Mouse (Mus musculus) intestine, embryonic 15.5 days (tissue): ENCODE data around the gene Wdfy4. TPM values are rescaled to one million over a fixed set of nuclear protein-coding genes. Genes with fewer than 3 reads are reported as not detected.
A peak's percentile ranks its signal among the peaks of the same experiment; 100 is the strongest.

ENCODE experiments used
- ATAC-seq: fragments of 200-750 bp; cut with Nextera tagmentation; 2 replicates; pipeline ENCODE4 v1.8.0; 2017; ENCODE audit warnings: moderate TSS enrichment, moderate library complexity
- H3K27ac ChIP-seq: fragments of 300-500 bp; sonication (generic); 2 replicates; pipeline ENCODE4 v1.5.1; 2015; ENCODE audit warnings: mild to moderate bottlenecking, inconsistent platforms
- H3K27me3 ChIP-seq: fragments of 300-500 bp; sonication (generic); replicated peaks from 2 replicates; pipeline ENCODE4 v1.6.1; 2015; ENCODE audit warnings: inconsistent platforms
- H3K36me3 ChIP-seq: fragments of 300-500 bp; sonication (generic); 2 replicates; pipeline ENCODE4 v1.6.1; 2015; ENCODE audit warnings: inconsistent platforms
- H3K4me1 ChIP-seq: fragments of 300-500 bp; sonication (generic); replicated peaks from 2 replicates; pipeline ENCODE4 v1.6.1; 2015; ENCODE audit warnings: inconsistent platforms
- H3K4me2 ChIP-seq: fragments of 300-500 bp; sonication (generic); replicated peaks from 2 replicates; pipeline ENCODE4 v1.6.1; 2015; ENCODE audit warnings: mild to moderate bottlenecking, inconsistent platforms
- H3K4me3 ChIP-seq: fragments of 300-500 bp; sonication (generic); replicated peaks from 2 replicates; pipeline ENCODE4 v1.5.1; 2015; ENCODE audit warnings: inconsistent platforms
- H3K9ac ChIP-seq: fragments of 300-500 bp; sonication (generic); 2 replicates; pipeline ENCODE4 v1.6.1; 2015; ENCODE audit warnings: inconsistent platforms
- H3K9me3 ChIP-seq: fragments of 300-500 bp; sonication (generic); 2 replicates; pipeline ENCODE4 v1.6.1; 2016; ENCODE audit warnings: inconsistent platforms
- WGBS: fragments of 180-500 bp; shearing (Covaris S2); methylation state at CpG from one replicate; pipeline ENCODE4 v1.1.7; 2015; 5-methylcytosine and 5-hydroxymethylcytosine counted together
- polyA plus RNA-seq: library from polyadenylated mRNA; unstranded; fragments of >200 nt; fragmentation: Nextera tagmentation; extraction: Ambion mirVana; gene quantifications from 2 replicates; pipeline ENCODE4 v1.2.1, GENCODE M21; 2015

Gene Wdfy4
- polyA plus RNA-seq, 1 experiment from 2014 or later = 0.46 TPM

DNA sequence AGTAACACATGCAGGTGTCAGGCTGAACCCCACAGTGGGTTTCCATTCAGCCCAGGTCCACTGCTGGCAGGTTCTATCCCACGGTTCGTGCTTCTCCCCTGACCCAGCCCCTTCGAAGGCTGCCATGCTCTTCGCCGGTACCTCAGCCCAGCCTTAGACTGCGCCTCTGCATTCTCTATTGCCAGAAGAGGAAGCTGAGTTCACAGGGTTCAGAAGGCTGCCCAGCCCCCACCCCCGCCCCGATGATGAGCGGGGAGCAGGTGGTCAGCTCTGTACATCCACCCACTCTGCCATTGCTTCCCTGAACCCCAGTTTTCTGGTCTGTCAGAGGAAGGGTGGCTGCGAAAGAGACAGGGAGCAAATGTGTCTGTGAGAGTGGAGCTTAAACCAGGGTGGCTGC is 185.8 kb downstream of the Wdfy4 start:
- H3K9ac ChIP-seq = no peak overlapping the region
- H3K4me2 ChIP-seq = no peak overlapping the region
- no peak overlapping the region for H3K27ac ChIP-seq
- H3K36me3 ChIP-seq = no peaks in the 10 kb centered on the region
- ATAC-seq = no peak
- no peaks in the 10 kb centered on the region for H3K9me3 ChIP-seq
- H3K4me3 ChIP-seq = no peak overlapping the region
- no peaks in the 10 kb centered on the region for H3K27me3 ChIP-seq
- 52% methylated on average over 10 of the region's 10 CpGs for whole genome bisulfite sequencing
- H3K4me1 ChIP-seq = peaks cover 5% of the 10 kb centered on the region; the same call in 1 of the 2 replicates

DNA sequence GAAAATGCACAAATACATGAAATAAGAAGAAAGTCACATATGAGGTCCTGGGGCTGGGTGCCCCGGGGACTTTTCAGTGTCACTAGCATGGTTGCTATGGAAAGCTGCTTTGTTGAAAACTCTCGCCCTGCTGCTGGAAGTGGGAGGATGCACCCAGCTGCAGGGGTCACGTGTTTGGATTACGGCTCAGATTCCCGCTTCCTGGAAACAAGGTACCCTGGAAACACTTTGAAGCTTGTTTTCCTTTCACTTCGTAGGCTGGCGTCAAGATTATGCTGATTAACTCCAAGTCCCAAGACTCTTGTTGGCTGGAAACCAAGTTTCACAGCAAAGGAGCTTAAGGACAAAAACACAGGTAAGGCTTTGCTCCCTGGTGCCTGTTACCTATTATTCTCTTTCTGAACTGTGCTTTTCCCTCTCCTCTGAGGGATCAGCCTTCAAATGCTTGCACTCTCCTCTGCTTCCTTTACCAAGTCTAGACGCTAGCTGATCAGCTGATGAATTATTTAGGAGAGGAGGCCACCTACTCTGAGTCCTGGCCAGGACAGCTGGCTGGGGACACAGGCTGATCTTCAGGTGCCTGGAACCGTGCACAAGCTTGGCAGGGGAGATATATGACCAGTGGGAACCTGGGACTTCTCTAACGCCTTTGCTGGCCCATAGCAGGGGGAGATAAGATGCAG is 190.2 kb downstream of the Wdfy4 start:
- Histone ChIP-seq H3K27me3 (no peaks in the 10 kb centered on the region), H3K36me3 (no peaks in the 10 kb centered on the region), H3K4me1 (peaks cover 5% of the 10 kb centered on the region; the same call in 1 of the 2 replicates), H3K4me2 (peak overlapping the region; percentile 42), H3K27ac (no peak overlapping the region), H3K9ac (no peak overlapping the region), H3K4me3 (peak overlapping the region; percentile 1; the same call in 1 of the 2 replicates), H3K9me3 (no peaks in the 10 kb centered on the region)
- WGBS = 11% methylated on average over 10 of the region's 10 CpGs
- ATAC-seq = peak; percentile 36; the same call in 1 of the 2 replicates

DNA sequence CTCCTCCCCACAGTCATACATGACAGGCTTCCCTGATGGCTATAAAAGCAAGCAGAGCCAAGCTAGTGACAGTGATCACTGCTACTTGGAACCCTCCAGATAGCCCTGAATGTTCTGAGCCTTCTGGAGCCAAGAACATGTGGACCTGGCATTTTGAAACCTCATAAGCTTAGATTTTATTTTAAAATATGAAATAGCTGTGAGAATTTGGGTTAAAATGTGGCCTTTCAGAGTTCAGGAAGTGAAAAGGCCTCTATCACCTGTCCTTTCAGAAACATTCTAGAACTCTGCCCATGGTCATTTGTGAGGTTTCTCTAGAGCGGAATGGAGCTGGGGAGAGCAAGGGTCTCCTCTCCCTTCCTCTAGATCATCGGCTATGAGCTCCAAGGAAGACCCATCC is 194.2 kb downstream of the Wdfy4 start, which contains the start of gene Lrrc18:
Lrrc18 (plus strand) TSS at position 301 of the 400 bp plus-strand sequence.
- 92% methylated on average over 2 of the region's 2 CpGs for WGBS
- ATAC-seq = no peak
- peaks cover 2% of the 10 kb centered on the region; the same call in 1 of the 2 replicates for H3K4me1 ChIP-seq
- no peaks in the 10 kb centered on the region for H3K9me3 ChIP-seq
- H3K4me2 ChIP-seq = no peak within 1 kb of the TSS
- H3K27me3 ChIP-seq = 0 out of 2 replicates have a peak, but pooled peaks cover 5% of the 10 kb centered on the region
- H3K4me3 ChIP-seq = no peak within 1 kb of the TSS
- no peaks in the 10 kb centered on the region for H3K36me3 ChIP-seq
- no peak within 1 kb of the TSS for H3K9ac ChIP-seq
- H3K27ac ChIP-seq = no peak within 1 kb of the TSS

DNA sequence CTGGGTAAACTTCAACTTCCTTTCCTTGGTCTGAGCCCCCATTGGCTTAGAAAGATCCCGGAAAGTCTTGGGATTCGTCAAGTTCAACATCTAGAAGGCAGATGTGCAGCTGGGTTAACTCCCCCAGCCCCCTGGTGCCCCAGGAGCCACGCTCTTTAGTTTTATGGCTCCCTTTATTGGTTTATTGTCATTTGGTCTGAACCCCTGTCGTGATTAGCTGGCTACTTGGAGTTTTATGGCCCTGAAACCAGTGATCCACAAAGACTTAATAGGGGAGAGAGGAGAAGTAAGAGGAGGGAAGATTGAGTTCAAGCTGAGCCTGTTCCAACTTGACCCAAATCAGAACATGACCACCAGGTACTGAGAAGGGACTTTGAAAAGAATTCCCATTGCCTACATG is 198.6 kb downstream of the Wdfy4 start:
- WGBS = 31% methylated on average over 4 of the region's 4 CpGs
- no peak overlapping the region for H3K9ac ChIP-seq
- H3K4me3 ChIP-seq = no peak overlapping the region
- ATAC-seq = peak; percentile 65; the same call in 1 of the 2 replicates
- H3K27ac ChIP-seq = no peak overlapping the region
- H3K4me2 ChIP-seq = no peak overlapping the region
- H3K9me3 ChIP-seq = no peaks in the 10 kb centered on the region
- H3K4me1 ChIP-seq = 0 out of 2 replicates have a peak, but pooled peaks cover 6% of the 10 kb centered on the region
- 0 out of 2 replicates have a peak, but pooled peaks cover 5% of the 10 kb centered on the region for H3K27me3 ChIP-seq
- H3K36me3 ChIP-seq = no peaks in the 10 kb centered on the region

DNA sequence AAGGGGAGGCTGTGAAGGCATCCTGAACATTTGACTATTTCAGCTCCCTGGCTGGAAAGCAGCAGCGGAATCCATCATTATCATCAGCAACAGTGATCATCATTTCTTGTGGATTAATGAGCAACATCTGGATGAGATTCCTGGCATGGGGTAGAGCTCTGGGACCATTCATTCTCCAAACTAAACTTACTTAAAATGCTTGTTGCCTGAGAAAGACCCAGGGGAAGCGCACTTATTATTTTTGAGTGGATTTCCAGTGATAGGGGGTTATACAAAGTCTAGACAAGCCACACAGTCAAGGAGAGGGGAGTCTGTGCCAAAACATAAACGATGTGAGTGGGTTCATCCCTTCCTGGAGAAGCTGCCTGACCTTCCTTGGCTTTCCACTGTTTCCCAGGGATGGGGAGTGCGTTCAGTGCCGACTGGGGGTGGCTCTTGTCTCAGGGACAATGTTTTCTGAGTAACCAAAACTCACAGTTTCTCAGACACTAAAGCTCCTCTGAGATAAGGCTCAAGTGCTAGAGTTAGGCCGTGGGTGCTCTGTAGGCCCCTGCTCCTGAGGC is 201.1 kb downstream of the Wdfy4 start:
- Histone ChIP-seq H3K36me3 (no peaks in the 10 kb centered on the region), H3K4me3 (no peak overlapping the region), H3K27me3 (0 out of 2 replicates have a peak, but pooled peaks cover 5% of the 10 kb centered on the region), H3K9ac (no peak overlapping the region), H3K27ac (peak overlapping the region; percentile 40; the same call in 1 of the 2 replicates), H3K9me3 (no peaks in the 10 kb centered on the region), H3K4me2 (no peak overlapping the region), H3K4me1 (0 out of 2 replicates have a peak, but pooled peaks cover 6% of the 10 kb centered on the region)
- peak; percentile 28; the same call in 1 of the 2 replicates for ATAC-seq
- 45% methylated on average over 6 of the region's 6 CpGs for WGBS

DNA sequence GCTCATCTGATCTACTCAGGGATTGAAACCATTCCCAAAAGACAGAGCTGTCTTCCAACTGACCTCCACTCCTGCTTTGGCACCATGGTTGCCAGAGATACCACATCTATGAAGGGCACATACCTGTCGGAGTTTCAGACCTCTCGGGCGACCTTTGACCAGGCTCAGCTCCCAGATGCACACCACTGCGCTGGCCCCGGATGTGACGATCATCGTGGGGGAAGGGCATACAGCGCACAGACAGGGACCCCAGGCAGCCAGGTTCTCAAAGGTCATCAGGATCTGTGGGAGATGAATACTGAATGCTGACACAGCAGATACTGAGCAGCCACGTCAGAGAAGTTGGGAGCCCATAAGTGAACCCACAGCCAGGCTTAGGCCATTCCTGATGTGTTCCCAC is 214.6 kb downstream of the Wdfy4 start:
- no peak for ATAC-seq
- H3K4me2 ChIP-seq = no peak overlapping the region
- no peak overlapping the region for H3K27ac ChIP-seq
- no peak overlapping the region for H3K9ac ChIP-seq
- no peaks in the 10 kb centered on the region for H3K27me3 ChIP-seq
- no peaks in the 10 kb centered on the region for H3K4me1 ChIP-seq
- no peak overlapping the region for H3K4me3 ChIP-seq
- H3K36me3 ChIP-seq = no peaks in the 10 kb centered on the region
- WGBS = 61% methylated on average over 9 of the region's 9 CpGs
- H3K9me3 ChIP-seq = no peaks in the 10 kb centered on the region

DNA sequence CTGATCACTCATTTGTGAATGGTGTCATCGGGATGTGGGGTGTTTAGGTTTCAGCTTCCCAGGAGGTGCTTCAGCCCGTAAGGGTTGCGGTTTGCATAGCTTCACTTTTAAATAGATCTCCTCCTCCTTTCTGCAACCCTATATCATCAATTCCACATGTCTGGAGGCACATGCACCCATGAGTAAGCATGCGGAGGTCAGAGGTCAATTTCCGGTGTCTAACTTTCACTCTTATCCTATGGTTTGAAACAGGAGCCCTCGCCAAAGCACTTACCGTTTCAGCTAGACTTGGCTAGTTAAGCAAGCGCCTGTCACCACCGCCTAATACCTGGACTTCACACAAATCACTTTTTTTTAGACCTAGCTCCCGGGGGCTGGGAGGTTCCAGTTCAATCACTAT is 220.6 kb downstream of the Wdfy4 start:
- Histone ChIP-seq H3K9me3 (no peaks in the 10 kb centered on the region), H3K4me1 (no peaks in the 10 kb centered on the region; the same call in 1 of the 2 replicates), H3K4me3 (no peak overlapping the region), H3K36me3 (no peaks in the 10 kb centered on the region), H3K4me2 (no peak overlapping the region), H3K27ac (no peak overlapping the region), H3K9ac (no peak overlapping the region), H3K27me3 (no peaks in the 10 kb centered on the region)
- WGBS = 75% methylated on average over 10 of the region's 10 CpGs
- no peak for ATAC-seq

DNA sequence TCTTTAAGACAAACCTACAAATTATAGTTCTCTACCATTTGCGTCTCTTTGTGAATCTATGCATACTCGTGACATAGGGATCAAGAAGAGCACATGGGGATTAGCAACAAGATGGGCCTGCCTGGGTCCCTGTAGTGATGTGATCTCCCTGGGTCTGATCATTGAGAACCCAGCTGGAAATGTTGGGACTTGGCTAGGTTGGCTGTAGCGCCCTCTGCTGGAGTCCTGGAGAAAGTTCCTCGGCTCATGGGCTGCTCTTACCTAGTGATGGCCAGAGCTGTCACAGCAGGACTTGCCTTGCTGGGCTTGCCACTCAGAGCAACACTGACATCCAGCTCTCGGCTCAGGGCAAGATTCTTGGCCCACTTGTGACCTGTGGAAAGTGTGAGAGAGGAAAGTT is 224.8 kb downstream of the Wdfy4 start:
- no peaks in the 10 kb centered on the region for H3K27me3 ChIP-seq
- no peak overlapping the region for H3K9ac ChIP-seq
- H3K9me3 ChIP-seq = no peaks in the 10 kb centered on the region
- no peaks in the 10 kb centered on the region for H3K36me3 ChIP-seq
- no peak overlapping the region for H3K4me2 ChIP-seq
- H3K4me3 ChIP-seq = no peak overlapping the region
- peaks cover 13% of the 10 kb centered on the region for H3K4me1 ChIP-seq
- no peak overlapping the region for H3K27ac ChIP-seq
- WGBS = 46% methylated on average over 5 of the region's 5 CpGs
- ATAC-seq = peak; percentile 23; the same call in 1 of the 2 replicates

DNA sequence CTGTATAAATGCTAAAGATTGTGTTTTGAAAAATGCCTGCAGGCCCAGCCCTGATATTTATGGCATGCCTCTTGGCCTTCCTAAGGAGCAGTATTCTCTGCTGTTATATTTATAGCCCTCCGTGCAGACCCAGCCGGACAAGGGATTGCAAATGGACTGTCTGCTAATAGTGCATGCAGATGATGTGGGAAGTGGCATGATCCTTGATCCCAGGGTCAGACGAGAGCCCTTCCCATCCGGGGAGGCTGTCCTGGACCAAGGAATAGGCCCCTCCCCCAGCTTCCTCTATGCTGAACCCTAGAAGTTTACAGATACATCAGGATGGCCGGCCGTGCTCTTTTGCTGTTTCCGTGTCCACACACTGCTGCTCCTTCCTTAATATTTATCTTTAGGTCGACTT is 226.6 kb downstream of the Wdfy4 start:
- H3K36me3 ChIP-seq = no peaks in the 10 kb centered on the region
- no peak overlapping the region for H3K9ac ChIP-seq
- H3K27me3 ChIP-seq = no peaks in the 10 kb centered on the region
- peaks cover 13% of the 10 kb centered on the region for H3K4me1 ChIP-seq
- H3K27ac ChIP-seq = no peak overlapping the region
- H3K4me3 ChIP-seq = no peak overlapping the region
- H3K4me2 ChIP-seq = no peak overlapping the region
- H3K9me3 ChIP-seq = no peaks in the 10 kb centered on the region
- 24% methylated on average over 8 of the region's 8 CpGs for WGBS
- ATAC-seq = no peak

DNA sequence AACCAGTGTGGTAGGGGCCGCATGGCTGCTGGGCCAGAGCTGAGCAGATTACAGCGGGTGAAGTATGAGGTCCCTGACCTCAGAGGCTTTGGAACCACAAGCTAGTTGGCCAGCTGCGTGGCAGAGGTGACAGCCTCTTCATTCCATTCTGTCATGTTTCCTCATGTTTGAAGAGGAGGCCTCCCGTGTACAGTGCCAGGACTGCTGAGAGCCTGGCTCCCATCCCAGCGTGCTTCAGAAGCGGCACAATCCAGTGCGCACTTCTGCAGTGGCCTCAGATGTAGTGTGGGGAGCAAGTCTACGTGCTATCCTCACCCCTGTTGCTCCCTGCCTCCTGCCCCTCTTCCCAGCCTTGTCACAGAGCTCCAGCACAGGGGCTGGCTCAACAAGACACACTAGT is 228.8 kb downstream of the Wdfy4 start:
- H3K27ac ChIP-seq = no peak overlapping the region
- no peak overlapping the region for H3K4me3 ChIP-seq
- H3K4me1 ChIP-seq = peaks cover 13% of the 10 kb centered on the region
- H3K27me3 ChIP-seq = no peaks in the 10 kb centered on the region
- WGBS = 61% methylated on average over 8 of the region's 8 CpGs
- no peaks in the 10 kb centered on the region for H3K36me3 ChIP-seq
- no peaks in the 10 kb centered on the region for H3K9me3 ChIP-seq
- H3K4me2 ChIP-seq = no peak overlapping the region
- no peak overlapping the region for H3K9ac ChIP-seq
- ATAC-seq = no peak

DNA sequence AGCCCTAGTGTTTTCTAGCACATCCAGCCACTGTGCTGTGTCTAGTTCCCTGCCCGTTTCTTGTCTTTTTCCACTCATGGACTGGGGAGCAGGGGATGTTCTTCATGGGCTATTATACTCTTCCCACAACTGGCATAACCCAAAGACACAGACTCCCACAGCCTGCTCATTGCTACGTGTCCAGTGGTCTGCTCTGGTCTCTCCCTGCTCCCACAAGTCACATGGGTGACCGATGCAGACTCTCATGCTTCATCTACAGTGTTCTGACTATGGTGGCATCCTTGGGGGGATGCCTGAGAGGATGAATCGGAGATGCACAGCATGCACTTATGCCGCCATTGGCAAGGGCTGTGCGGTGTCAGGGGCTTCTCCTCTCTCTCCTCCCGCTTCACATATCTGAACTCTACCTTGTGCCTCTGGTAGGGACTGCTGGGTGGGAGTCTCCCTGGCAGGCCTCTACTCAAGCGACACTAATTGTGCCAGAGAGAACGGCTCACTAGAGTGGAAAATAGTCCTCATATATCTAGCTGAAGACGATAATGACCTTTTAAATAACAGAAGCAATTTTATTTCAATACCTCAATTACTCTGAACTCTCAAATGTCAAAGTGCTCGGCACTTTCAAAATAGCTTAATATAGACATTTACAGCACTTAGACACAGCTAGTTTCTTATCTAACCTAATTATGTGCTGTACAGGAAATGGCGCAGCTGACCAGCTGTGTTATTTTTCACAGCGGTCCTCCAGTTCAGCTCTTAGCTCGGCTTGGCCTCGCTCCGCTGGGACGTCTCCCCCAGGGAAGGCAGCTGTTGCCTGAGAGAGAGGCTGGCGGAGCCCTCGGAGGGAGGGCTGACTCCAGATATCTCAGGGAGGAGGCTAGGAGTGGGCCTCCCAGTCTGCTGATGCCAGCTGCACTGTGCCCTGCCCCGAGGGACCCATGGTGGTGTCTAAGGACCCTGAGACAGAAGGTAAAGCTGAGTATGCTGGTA is 234.7 kb downstream of the Wdfy4 start:
- no peak overlapping the region for H3K4me2 ChIP-seq
- H3K36me3 ChIP-seq = no peaks in the 10 kb centered on the region
- ATAC-seq = peak; percentile 91
- H3K27me3 ChIP-seq = no peaks in the 10 kb centered on the region
- H3K4me3 ChIP-seq = no peak overlapping the region
- no peaks in the 10 kb centered on the region for H3K9me3 ChIP-seq
- H3K4me1 ChIP-seq = peaks cover 10% of the 10 kb centered on the region
- 45% methylated on average over 20 of the region's 20 CpGs for WGBS
- H3K9ac ChIP-seq = no peak overlapping the region
- peak overlapping the region; percentile 61 for H3K27ac ChIP-seq

DNA sequence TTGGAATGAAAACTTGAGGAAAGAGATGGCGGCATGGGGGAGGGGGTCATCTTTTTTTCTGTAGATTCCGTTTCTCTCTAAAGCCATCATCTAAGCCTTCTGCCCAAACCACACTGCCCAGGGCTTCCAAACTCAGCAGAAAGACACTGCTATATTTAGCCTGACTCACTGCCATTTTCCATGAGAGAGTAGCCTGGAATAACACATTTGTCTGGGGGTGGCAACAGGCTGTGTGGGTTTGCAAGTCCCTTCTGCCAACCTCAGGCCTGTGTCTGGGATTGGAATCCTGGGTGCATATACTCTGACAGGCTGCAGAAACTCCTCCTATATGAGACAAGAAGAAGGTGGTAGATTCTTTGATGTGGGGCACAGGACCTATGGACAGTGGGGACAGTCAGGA is 237.8 kb downstream of the Wdfy4 start:
- no peaks in the 10 kb centered on the region for H3K36me3 ChIP-seq
- no peaks in the 10 kb centered on the region for H3K9me3 ChIP-seq
- ATAC-seq = no peak
- whole genome bisulfite sequencing = 97% methylated on average over 2 of the region's 2 CpGs
- peaks cover 10% of the 10 kb centered on the region for H3K4me1 ChIP-seq
- H3K27me3 ChIP-seq = no peaks in the 10 kb centered on the region
- no peak overlapping the region for H3K9ac ChIP-seq
- H3K4me3 ChIP-seq = no peak overlapping the region
- no peak overlapping the region for H3K27ac ChIP-seq
- no peak overlapping the region for H3K4me2 ChIP-seq
